Mouse (Mus musculus) left cerebral cortex, adult 18-20 months (tissue): ENCODE results near the gene Clba1. TPM values are rescaled to one million over a fixed set of nuclear protein-coding genes. Genes with fewer than 3 reads are reported as not detected.

Experiments used
- DNase-seq, 2 experiments: peaks; one replicate each; pipeline ENCODE4 v3.0.0; 2021 to 2022; ENCODE audit warnings: low spot score in 2 of 2, mixed read lengths in 1 of 2
- total RNA-seq, 2 experiments: library from RNA; stranded (reverse); gene quantifications; 2 replicates each; pipeline ENCODE4 v1.2.3; 2021

Gene Clba1
- total RNA-seq, 2 experiments from 2014 or later = 19.6 to 22.1 TPM

DNA sequence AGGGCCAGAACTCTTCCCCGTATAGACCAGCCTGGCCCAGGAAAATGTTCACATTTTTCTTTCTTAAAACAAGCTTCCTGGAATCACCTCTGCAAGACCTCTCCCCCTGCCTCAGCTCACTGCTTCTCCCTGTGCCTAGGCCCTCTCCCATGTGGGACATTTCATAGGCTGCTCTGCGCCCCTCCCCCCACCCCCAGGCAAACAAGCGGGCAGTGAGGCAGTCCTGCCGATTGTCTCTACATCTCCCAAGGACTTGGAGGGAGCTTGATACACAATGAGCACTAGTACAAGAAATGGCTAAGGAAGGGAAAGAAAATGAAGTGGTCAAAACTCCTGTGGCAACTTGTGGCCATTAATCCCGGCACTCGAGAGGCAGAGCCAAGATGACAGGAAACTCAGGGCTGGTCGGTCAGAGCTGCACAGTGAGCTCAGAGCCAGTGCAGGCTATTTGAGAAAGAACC is 14.4 kb upstream of the Clba1 start:
- no peak for DNase-seq

DNA sequence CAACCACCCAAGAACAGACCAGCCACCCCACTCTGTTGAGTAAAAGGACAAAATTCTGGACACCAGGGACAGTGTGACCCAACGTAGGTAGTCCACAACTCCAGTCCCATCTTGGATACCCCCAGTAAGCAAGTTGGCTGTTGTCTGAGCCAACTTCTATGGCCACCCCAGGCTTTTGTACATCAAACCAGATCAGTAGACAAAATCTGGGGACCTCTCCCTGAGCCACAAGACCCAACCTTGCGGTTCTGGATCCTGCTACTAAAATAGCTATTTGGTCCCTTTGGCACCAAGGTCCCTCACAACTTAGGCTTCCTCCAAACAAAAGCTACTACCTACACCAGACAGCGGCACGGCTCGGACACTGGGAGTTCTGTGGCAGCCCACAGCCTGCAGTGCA is 13.7 kb upstream of the Clba1 start:
- DNase-seq = no peak

DNA sequence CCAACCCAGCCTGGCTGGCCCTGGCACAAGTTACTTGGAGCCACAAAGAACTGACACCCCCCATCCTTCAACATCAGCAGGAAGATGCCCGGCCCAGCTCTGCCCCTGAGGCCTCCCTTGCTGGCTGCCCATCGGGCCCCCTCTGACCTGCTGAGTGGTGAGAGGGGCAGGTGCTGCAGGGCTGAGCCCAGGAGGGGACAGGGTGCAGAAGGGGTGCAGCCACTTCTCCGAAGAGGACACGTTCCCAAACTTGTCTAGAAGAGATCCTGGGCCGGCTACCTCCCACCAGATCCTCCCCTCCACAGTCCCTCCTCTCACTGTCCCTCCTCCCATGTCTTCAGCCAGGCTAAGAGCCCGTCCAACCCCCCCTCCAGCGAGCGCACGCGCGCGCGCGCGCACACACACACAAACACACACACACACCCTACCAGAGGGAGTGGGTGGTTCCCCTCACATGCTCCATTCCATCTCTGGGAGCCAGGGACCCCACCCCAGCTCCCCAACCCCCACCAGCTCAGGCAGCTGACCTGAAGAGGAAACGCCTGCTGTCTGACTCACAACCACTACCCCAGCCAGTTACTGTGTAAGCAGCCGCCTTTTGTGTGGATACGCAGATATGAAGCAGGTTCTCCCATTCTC is 13.2 kb upstream of the Clba1 start:
- no peak for DNase-seq

GRCm38 (mm10) chr12:112796551-112797510 is 11.9 kb upstream of the Clba1 start:
- no peak for DNase-seq

- peak; percentile 63 to 79 for DNase-seq
These were observed 10.9 kb upstream of the Clba1 start for GRCm38 (mm10) chr12:112797672-112798331.

- no peak for DNase-seq
These were observed 10.4 kb upstream of the Clba1 start for GRCm38 (mm10) chr12:112798332-112798681.

GRCm38 (mm10) chr12:112798716-112799115 is 10.0 kb upstream of the Clba1 start:
- no peak for DNase-seq

GRCm38 (mm10) chr12:112799237-112799970 is 9.3 kb upstream of the Clba1 start:
- no peak for DNase-seq

GRCm38 (mm10) chr12:112800476-112800875 is 8.3 kb upstream of the Clba1 start:
- DNase-seq = peak; percentile 57 to 74

DNA sequence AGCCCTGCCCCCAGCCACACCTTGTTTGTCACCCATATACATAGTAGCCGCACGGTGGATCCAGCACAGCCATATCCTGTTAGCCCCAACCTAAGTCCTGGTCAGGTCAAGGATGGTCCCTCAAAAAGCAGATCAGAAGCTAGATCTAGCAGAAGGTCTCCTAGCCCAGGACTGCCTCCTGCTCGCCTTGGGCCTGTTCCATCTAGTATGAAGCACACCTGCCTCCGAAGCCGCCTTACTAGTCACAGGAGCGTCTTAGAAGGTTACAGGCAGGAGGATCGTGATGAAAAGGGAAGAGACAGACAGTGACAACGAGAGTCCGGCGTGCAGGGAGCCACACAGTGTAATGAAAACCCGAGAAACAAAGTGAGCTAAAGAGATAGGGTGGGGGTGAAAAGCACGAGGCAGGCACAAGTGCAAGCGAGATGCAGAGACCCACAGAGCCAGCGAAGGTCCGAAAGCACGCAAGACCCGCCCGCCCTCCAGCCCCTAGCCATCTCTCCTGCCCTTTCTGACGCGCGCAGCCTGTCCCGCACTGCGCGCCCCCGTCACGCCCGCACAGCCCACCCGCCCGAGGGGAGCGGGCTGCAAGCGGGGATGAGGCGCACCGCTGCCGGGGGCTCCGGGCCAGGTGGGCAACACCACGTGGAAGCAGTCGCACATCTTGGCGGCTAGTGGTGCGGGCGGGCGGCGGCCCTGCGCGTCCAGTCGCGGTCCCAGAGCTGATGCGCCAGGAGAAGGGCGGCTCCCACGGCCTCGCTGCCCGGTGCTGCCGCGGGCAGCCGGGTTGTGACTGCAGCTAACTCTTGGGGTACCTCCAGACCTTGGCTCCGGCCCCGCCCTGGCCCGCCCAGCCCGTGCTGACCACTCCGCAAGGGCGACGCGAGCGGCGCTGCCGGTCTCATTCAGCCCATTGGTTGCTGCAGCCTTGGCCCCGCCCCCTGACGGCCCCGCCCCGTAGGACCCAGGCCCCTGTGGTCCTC is 6.6 kb upstream of the Clba1 start, which contains the start of gene Ahnak2:
Gene Ahnak2, minus strand, starts transcription at position 794 of the 983 bp plus-strand sequence.
- no peak for DNase-seq

DNA sequence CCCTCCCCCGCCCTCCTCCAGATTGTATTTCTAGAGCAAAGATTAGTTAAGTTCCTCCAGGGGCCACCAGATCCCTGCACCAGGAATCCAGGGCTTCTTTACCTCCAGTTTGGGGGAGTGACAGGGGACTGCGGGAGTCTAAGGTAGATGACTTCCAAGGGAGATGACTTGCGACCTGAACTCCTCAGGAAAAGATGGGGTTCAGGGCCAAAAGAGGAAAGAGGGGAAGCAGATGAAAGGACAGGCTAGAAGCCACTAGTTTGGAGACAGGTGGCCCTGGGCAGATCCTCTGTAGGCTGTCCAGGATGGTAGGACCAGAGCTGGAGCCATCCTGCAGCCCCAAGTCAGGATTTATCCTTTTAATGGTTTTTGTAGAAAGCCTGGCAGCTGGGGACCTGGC is 5.8 kb upstream of the Clba1 start:
- no peak for DNase-seq

DNA sequence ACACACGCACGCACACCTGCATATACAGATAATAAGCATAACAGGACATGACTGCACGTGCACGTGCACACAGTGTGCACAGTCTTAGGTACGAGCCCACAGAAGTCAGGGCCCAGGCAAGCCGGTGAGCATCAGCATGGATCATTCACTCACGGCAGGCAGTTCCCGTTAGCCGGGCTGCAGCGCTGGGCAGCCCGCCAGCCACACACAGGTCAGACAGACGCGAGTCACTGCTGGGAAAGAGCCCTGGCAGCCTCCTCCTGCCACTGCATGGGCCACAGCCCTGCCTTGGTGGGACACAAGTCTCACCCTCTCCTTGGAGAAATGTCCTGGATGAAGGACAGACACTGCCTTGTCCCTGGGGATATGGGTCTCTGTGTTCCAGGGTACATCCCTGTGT is 4.7 kb upstream of the Clba1 start:
- DNase-seq = no peak

GRCm38 (mm10) chr12:112806044-112806443 is 2.7 kb upstream of the Clba1 start:
- no peak for DNase-seq

DNA sequence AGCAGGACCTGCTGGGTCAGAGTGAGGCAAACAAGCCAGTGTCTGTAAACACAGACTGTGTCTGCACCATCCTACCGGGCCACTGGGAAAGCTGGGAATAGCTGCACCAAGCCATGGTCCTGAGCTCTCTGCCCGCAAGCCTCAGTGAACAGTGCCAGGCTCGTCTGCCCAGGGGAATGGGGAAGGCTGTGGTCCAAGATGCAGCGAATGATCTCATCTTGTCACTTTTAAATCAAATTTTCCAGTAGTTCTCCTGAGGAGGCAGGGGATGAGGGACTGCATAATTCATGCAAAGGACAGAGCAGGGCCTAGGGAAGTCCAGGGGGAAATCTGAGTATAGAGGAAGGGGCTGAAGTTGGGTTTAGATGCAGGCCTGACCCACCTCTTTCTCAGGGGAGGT is 941 bp upstream of the Clba1 start:
- no peak for DNase-seq

GRCm38 (mm10) chr12:112808212-112808586 is 538 bp upstream of the Clba1 start:
- no peak for DNase-seq

GRCm38 (mm10) chr12:112809641-112810040 is 904 bp downstream of the Clba1 start:
- DNase-seq = no peak

DNA sequence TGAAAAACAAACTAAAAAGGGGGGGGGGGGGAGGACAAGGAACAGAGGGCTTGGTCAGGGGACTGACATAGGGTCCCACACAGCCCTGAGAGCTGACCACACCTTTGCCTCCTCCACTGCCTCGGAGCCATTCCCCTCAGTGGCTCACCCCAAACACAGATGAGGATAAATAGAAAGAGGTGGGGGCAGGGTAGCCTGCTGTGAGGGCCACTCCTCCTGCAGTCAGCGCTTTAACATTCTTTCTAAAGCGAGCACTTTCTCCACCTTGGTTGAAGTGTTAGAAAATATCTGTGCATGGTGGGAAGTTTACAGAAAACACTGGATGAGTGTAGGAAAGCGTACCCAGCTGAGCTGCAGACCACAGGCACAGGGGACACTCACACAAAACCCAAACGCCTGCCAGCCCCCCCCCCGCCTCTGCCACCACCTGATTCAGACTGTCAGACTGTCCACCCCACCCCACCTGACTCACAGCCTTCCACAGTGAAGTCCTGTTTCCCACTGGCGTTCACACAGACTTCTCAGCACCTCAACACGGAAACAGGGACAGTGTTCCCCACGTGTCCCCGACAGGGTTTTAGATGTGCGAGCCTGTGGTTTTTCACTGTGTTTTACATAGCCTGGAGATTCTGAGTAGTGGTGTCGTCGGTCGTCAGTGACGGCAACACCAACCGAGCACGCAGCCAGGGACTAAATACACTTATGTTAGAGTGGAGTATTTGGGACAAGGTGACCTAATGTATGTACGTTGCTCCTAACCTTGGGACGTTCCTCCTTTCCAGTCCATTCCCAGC is 1.6 kb downstream of the Clba1 start:
- no peak for DNase-seq

DNA sequence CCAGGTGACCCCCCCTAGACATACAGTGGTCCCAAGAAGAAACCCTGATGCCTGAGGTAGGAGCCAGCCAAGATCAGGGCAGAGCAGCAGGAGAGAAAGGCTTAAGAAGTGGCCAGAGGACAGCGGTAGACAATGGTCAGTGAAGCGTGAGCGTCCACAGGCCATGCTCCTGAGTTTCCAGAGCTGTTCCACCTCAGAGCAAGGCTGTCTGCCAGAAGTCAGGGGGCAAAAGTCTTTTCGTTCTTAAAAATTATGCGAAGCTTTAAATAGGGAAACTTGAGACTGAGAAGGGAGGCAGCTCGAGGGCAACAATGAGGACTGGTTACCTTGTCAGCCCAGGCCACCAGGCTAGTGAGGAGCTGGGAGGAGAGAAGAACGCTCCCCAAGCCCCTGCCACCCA is 4.6 kb downstream of the Clba1 start:
- DNase-seq = no peak
